Mouse (Mus musculus): Measurements from ENCODE around the gene Runx3.
"Not testable (repeated sequence)": the region's sequence is repeated elsewhere in the genome, so short reads cannot be mapped to it uniquely, and the experiment has no call there.

The Runx3 gene

GRCm38 (mm10) chr4:135171304-135171875, 50.9 kb downstream of the Runx3 start:
- DNase-seq = no peak

GRCm38 (mm10) chr4:135175406-135176120, 55.1 kb downstream of the Runx3 start:
- no peak for DNase-seq

GRCm38 (mm10) chr4:135177568-135177967, 57.1 kb downstream of the Runx3 start:
- DNase-seq = no peak

GRCm38 (mm10) chr4:135179077-135179481, 58.6 kb downstream of the Runx3 start:
- peak; percentile 41 to 47 for DNase-seq

GRCm38 (mm10) chr4:135181819-135182218, 61.4 kb downstream of the Runx3 start:
- DNase-seq = no peak

- DNase-seq = not testable (repeated sequence)
These were observed 63.8 kb downstream of the Runx3 start for GRCm38 (mm10) chr4:135184277-135184676.

GRCm38 (mm10) chr4:135189452-135190008, 69.1 kb downstream of the Runx3 start:
- no peak for DNase-seq

- DNase-seq = no peak
These were observed 69.9 kb downstream of the Runx3 start for GRCm38 (mm10) chr4:135190364-135190763.

- DNase-seq = no peak
These were observed 70.7 kb downstream of the Runx3 start for GRCm38 (mm10) chr4:135191185-135191584.

- no peak for DNase-seq
These were observed 71.2 kb downstream of the Runx3 start for GRCm38 (mm10) chr4:135191604-135192003.

- no peak for DNase-seq
These were observed 72.4 kb downstream of the Runx3 start for GRCm38 (mm10) chr4:135192841-135193240.

GRCm38 (mm10) chr4:135197857-135198256, 77.4 kb downstream of the Runx3 start:
- DNase-seq = no peak

GRCm38 (mm10) chr4:135201771-135202170, 81.3 kb downstream of the Runx3 start:
- DNase-seq = no peak

- peak; percentile 31 to 60 for DNase-seq
These were observed 82.8 kb downstream of the Runx3 start for GRCm38 (mm10) chr4:135203279-135203678.

- DNase-seq = no peak
These were observed 83.5 kb downstream of the Runx3 start for GRCm38 (mm10) chr4:135203806-135204560.

- no peak for DNase-seq
These were observed 84.2 kb downstream of the Runx3 start for GRCm38 (mm10) chr4:135204666-135205065.

GRCm38 (mm10) chr4:135205254-135205653, 84.8 kb downstream of the Runx3 start:
- no peak for DNase-seq

- DNase-seq = peak; percentile 90 to 92
These were observed 85.5 kb downstream of the Runx3 start for GRCm38 (mm10) chr4:135205711-135206600.

GRCm38 (mm10) chr4:135209846-135210245, 89.4 kb downstream of the Runx3 start:
- no peak for DNase-seq

GRCm38 (mm10) chr4:135219652-135220051, 99.2 kb downstream of the Runx3 start:
- DNase-seq = peak; percentile 26 to 45

GRCm38 (mm10) chr4:135220641-135221040, 100.2 kb downstream of the Runx3 start:
- no peak for DNase-seq

GRCm38 (mm10) chr4:135221632-135222407, 101.4 kb downstream of the Runx3 start:
- DNase-seq = no peak

All from thymus, adult 18-20 months (tissue).